Mouse (Mus musculus): Measurements from ENCODE around the gene Pgrmc2.

GRCm38 (mm10) chr3:41078673-41079072 is 4.2 kb downstream of the Pgrmc2 start:
- TF ChIP-seq POLR2A (IDR thresholded peaks at IDR 0.05; ENCODE audit: insufficient read length, low read depth): no peak
- no peak for TF ChIP-seq TCF12 (IDR thresholded peaks at IDR 0.05; ENCODE audit: insufficient read depth, poor library complexity, severe bottlenecking)
- no peak for TF ChIP-seq MYOD1 (IDR thresholded peaks at IDR 0.05; ENCODE audit: control insufficient read depth in 1 of 3, insufficient read length in 2 of 3, low read depth in 2 of 3)
- TF ChIP-seq POLR2AphosphoS2 (IDR thresholded peaks at IDR 0.05; ENCODE audit: insufficient read length, low read depth): no peak
